Mouse (Mus musculus): ENCODE measurements around the gene Homez.

DNA sequence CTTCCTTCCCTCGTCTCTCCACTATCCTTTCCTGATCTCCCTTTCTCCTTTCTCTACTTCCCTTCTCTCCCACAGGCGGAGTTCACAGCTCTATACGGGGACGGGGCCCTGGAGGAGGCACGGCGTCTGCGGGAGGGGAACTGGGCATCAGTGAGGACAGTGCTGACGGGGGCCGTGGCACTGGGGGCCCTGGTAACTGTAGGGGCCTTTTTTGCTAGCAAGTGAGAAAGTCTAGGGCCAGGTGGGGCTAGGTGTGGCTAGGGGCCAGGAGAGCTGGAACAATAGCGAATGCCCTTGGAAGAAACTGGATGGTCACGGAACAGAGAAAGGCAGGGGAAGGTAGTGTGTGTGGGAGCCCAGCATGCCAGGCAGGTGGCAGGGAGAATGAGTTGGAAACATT lies 14.5 kb upstream of the Homez start:
- no peak for TF ChIP-seq CTCF (IDR thresholded peaks at IDR 0.05; ENCODE audit: low read depth)
- TF ChIP-seq EP300 (optimal IDR thresholded peaks at IDR 0.05): no peak
